Mouse (Mus musculus) lung, postnatal 0 days (tissue): Measurements from ENCODE around the gene Nisch.

Source experiments
- CTCF ChIP-seq: IDR thresholded peaks from 2 replicates; pipeline ENCODE4 v1.5.1; 2016; ENCODE audit warnings: antibody characterized with exemption, mild to moderate bottlenecking
- EP300 ChIP-seq: IDR thresholded peaks from 2 replicates; pipeline ENCODE4 v1.6.1; 2016; ENCODE audit warnings: antibody characterized with exemption, mild to moderate bottlenecking, control low read depth

GRCm38 (mm10) chr14:31177287-31177686 is 39.5 kb downstream of the Nisch start:
- TF ChIP-seq CTCF (no peak), EP300 (no peak)
